Mouse (Mus musculus) gastrocnemius, adult 18-20 months (tissue): Measurements from ENCODE around the gene Dpm2. TPM values are rescaled to one million over a fixed set of nuclear protein-coding genes. Genes with fewer than 3 reads are reported as not detected.
A peak's percentile ranks its signal among the peaks of the same experiment; 100 is the strongest.

Experiments used
- DNase-seq: peaks from one replicate; pipeline ENCODE4 v3.0.0; 2021; ENCODE audit warnings: low spot score
- total RNA-seq, 2 experiments: library from RNA; stranded (reverse); gene quantifications; 2 replicates each; pipeline ENCODE4 v1.2.3; 2021

Gene Dpm2
- total RNA-seq, 2 experiments from 2014 or later: 11.7 to 12.6 TPM

GRCm38 (mm10) chr2:32608778-32609435 is 38.2 kb downstream of the Dpm2 start:
- no peak for DNase-seq

- DNase-seq: peak; percentile 67
Observed at GRCm38 (mm10) chr2:32610610-32611229, 40.1 kb downstream of the Dpm2 start.

GRCm38 (mm10) chr2:32612274-32612673 is 41.6 kb downstream of the Dpm2 start:
- no peak for DNase-seq

- DNase-seq: no peak
Observed at GRCm38 (mm10) chr2:32617109-32617508, 46.5 kb downstream of the Dpm2 start.

DNA sequence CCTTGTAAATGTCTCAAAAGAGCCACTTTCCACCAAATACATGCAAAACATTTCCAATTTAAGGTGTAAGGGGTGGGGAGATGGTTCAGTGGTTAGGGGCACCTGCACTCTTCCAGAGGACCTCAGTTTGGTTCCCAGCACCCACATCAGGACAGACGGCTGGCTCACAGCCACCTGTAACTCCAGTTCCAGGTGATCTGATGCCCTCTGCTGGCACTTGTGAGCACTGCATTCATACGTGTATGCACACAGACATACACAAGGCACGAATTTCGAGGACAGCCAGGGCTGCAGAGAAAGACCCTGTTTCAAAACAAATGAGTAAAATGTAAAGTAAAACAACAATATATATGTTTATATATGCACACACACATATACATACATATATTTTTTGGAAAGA is 46.9 kb downstream of the Dpm2 start:
- no peak for DNase-seq

- no peak for DNase-seq
Observed at GRCm38 (mm10) chr2:32618051-32618450, 47.4 kb downstream of the Dpm2 start.

DNA sequence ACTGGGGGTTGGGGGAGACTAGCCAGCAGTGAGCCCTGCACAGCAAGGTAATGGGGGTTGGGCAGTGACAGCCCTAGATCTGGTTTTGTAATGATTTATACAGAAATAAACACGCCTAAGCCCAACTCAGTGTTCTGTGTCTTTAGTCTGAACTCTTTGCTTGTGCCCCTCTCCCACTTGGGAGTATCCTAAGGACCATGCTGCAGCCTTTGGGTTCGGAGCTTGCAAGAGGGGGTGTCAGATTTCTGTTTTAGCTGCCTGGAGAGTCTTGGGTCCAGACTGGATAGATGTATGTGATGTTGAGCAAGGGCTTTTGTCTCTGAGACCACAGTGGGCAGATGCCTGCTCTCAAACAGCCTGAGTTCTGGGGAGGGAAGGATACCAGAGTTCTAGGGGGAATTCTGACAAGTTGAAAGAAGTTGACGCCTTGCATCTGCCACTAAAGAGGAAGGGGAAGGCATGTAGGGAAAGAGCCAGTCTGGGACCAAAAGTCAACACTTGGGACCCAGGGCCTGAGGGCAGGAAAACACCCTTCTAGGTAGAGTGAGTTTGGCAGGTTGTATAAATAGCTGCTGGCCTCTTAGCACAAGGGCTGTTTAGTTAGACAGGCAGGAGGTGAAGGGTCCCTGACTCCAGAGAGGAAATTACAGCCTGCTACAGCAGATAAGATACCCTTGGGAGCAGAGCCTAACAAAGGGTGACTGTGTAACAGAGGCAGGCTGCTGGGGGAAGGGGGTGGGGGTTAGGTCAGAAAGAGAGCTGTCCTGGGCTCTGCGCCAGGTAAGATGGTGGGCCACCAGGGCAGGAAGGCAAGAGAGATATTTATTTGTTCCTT is 50.2 kb downstream of the Dpm2 start:
- no peak for DNase-seq

DNA sequence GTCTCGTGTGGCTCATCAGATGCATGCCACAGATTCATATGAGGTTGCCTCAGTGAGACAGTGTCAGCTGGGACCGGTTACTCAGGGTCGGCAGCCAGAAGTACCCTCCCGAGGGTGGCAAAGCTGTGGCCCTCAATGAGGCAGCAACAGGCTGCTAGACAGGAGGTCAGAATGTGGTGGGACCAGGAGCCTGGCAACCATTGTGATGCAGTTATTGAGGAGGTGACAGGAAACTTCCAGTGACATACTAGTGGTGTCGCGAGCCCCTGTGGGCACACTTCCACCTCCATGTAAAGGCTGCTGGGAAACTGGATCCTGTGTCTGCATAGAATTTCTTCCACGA is 50.8 kb downstream of the Dpm2 start, which contains the start of gene Ak1:
Ak1 (plus strand) TSS at position 242 of the 343 bp plus-strand sequence.
- no peak for DNase-seq

Other genes starting within 250 kb of the Dpm2 start
- gene Ciz1, start 218.5 kb upstream of the Dpm2 start, total RNA-seq: 10 to 100 TPM; 25.6 to 27.5 TPM
- 1 to 10 TPM; 3.5 to 5.3 TPM for gene Dnm1, start 217.5 kb upstream of the Dpm2 start, total RNA-seq
- gene 1110008P14Rik, start 188.9 kb upstream of the Dpm2 start, total RNA-seq: 10 to 100 TPM; 42.6 to 47.1 TPM
- 1 to 10 TPM; 1.4 to 4.8 TPM for gene Lcn2, start 182.6 kb upstream of the Dpm2 start, total RNA-seq
- gene Ptges2, start 175.0 kb upstream of the Dpm2 start, total RNA-seq: 10 to 100 TPM; 37.1 to 43.0 TPM
- gene Naif1, start 120.4 kb upstream of the Dpm2 start, total RNA-seq: 1 to 10 TPM; 2.6 to 3.0 TPM
- gene Slc25a25, start 119.4 kb upstream of the Dpm2 start, total RNA-seq: 100 to 1,000 TPM in 1 of 2 experiments, 10 to 100 TPM in 1; 47.6 to 217 TPM
- gene Fam102a, start 35.5 kb upstream of the Dpm2 start, total RNA-seq: 1 to 10 TPM; 2.0 to 2.6 TPM
- not detected for gene Pip5kl1, start 3.9 kb downstream of the Dpm2 start, total RNA-seq
- gene 9430097D07Rik, start 4.8 kb downstream of the Dpm2 start, total RNA-seq: not detected
- gene St6galnac4, start 16.2 kb downstream of the Dpm2 start, total RNA-seq: 10 to 100 TPM; 13.5 to 19.8 TPM
- 10 to 100 TPM; 47.0 to 52.2 TPM for gene St6galnac6, start 28.9 kb downstream of the Dpm2 start, total RNA-seq
- gene Ak1, start 50.9 kb downstream of the Dpm2 start, total RNA-seq: 1,000 to 10,000 TPM; 1,543 to 1,586 TPM
- gene Eng, start 75.7 kb downstream of the Dpm2 start, total RNA-seq: 10 to 100 TPM; 21.1 to 34.1 TPM
- 1 to 10 TPM; 4.8 to 5.4 TPM for gene Fpgs, start 133.3 kb downstream of the Dpm2 start, total RNA-seq
- 10 to 100 TPM; 19.3 to 19.9 TPM for gene Cdk9, start 142.2 kb downstream of the Dpm2 start, total RNA-seq
- gene Sh2d3c, start 150.2 kb downstream of the Dpm2 start, total RNA-seq: 1 to 10 TPM; 5.7 to 7.3 TPM
- not detected for gene 6330409D20Rik, start 170.2 kb downstream of the Dpm2 start, total RNA-seq
- gene Tor2a, start 186.4 kb downstream of the Dpm2 start, total RNA-seq: 1 to 10 TPM; 4.1 to 4.8 TPM
- under 1 TPM in 1 of 2 experiments, not detected in 1; 0.09 TPM for gene Ttc16, start 204.8 kb downstream of the Dpm2 start, total RNA-seq
- gene Ptrh1, start 204.9 kb downstream of the Dpm2 start, total RNA-seq: 1 to 10 TPM; 1.2 to 1.6 TPM
- not detected for gene Cfap157, start 213.6 kb downstream of the Dpm2 start, total RNA-seq